Mouse (Mus musculus): Measurements from ENCODE around the gene Lpin2. TPM values are rescaled to one million over a fixed set of nuclear protein-coding genes. Genes with fewer than 3 reads are reported as not detected.

Lpin2 gene
- total RNA-seq, 2 experiments from 2014 or later = 101 to 104 TPM

- DNase-seq (ENCODE audit: low spot score in 2 of 2) = no peak
Observed at GRCm38 (mm10) chr17:71228651-71229050, 46.3 kb downstream of the Lpin2 start.

- DNase-seq (ENCODE audit: low spot score in 2 of 2) = no peak
Observed at GRCm38 (mm10) chr17:71230108-71230709, 47.8 kb downstream of the Lpin2 start.

- DNase-seq (ENCODE audit: low spot score in 2 of 2) = no peak
Observed at GRCm38 (mm10) chr17:71231998-71232397, 49.6 kb downstream of the Lpin2 start.

- DNase-seq (ENCODE audit: low spot score in 2 of 2) = no peak
Observed at GRCm38 (mm10) chr17:71233210-71233609, 50.9 kb downstream of the Lpin2 start.

DNA sequence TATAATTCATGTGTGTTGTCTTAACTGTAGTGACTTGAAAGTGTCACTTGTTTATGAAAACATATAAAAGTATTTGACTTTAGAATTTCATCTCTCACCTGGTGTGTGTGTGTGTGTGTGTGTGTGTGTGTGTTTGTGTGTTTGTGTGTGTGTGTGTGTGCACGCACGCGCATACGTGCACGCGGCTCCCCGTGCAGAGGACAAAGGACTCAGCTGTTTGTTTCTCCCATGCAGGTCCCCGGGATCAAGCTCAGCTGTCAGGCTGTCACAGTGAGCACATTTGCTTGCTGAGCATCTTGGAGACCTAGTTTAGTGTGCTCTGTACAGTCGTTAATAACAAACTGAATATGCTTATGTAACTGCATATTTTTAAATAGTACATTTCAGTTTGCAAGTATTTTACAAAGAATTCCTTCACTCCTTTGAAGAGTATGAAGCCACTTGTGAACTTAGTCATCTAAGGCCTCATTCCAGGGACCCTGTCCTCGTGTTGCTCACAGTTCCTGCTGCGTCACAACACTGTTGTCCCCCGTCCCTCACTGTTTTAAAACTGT is 51.8 kb downstream of the Lpin2 start:
- DNase-seq (ENCODE audit: low spot score in 2 of 2) = no peak

GRCm38 (mm10) chr17:71235229-71235958 is 53.0 kb downstream of the Lpin2 start:
- DNase-seq (ENCODE audit: low spot score in 2 of 2) = no peak

DNA sequence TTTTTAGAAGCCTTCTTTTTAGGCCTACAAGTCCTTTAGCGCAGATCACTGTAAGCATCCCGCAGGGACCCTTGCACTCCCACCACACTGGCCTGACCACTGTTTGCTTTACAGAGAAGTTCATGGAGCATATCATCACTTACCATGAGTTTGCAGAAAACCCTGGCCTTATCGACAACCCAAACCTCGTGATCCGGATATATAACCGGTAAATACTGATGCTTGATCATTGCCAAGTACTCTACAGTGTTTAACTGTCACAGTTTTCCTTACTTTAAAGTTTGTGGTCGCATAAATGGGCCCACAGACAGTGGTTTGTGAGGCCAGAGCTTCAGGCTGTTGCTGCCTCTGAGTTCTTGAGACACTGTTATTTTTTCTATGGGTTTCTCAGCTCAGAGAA is 56.1 kb downstream of the Lpin2 start:
- DNase-seq (ENCODE audit: low spot score in 2 of 2) = no peak

DNA sequence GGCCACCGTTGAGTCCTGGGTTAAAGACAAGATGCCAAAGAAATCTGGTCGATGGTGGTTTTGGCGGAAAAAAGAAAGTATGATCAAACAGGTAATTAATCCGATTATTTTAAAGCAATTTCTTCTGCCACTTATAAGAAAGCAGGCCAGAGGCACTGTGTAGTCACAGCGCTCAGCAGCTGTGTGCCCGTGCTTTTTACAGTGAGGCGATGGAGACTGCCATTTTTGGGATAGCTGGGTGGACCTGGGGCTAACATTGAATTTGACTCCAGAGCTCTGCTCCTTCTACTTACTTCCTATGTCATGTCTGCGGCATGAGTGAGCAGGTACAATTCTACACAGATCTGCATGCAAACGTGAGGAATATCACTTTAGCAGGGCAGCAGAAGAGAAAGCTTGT is 58.5 kb downstream of the Lpin2 start:
- DNase-seq (ENCODE audit: low spot score in 2 of 2) = no peak

DNA sequence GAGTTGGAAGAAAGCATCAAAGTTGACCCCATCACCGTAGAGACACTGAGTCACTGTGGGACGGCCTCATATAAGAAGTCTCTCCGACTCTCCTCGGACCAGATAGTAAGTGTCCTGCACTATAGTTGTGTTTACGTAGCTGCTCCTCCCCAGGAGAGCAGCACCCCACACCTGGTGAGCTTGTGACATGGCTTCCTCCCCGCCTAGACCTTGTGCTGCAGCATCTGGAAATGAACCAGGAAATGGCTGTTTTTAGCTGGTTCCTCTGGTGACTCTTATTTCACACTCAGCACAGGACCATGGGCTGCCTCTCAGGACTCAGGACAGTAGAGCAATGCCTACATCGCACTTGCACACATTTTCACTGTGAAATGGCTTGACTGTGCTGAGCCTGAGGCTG is 60.3 kb downstream of the Lpin2 start:
- no peak for DNase-seq (ENCODE audit: low spot score in 2 of 2)

DNA sequence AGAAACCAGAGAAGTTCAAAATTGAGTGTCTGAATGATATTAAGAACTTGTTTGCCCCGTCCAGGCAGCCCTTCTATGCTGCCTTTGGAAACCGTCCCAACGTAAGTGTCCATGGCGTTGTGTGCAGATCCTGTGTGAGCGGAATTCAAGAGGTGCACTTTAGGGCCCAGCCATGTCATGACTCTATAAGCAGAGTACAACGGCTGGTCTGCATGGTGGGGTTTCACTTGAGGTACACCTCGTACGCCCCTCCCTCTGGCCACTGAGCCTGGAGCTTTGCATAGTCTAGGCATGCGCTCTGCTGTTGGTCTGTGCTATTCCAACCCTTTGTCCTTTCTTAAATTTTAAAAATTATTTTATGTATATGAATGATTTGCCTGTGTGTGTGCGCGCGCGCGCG is 62.8 kb downstream of the Lpin2 start:
- no peak for DNase-seq (ENCODE audit: low spot score in 2 of 2)

GRCm38 (mm10) chr17:71246022-71246421 is 63.7 kb downstream of the Lpin2 start:
- DNase-seq (ENCODE audit: low spot score in 2 of 2) = no peak

GRCm38 (mm10) chr17:71248963-71249362 is 66.6 kb downstream of the Lpin2 start:
- DNase-seq (ENCODE audit: low spot score in 2 of 2) = no peak

GRCm38 (mm10) chr17:71250046-71250445 is 67.7 kb downstream of the Lpin2 start:
- no peak for DNase-seq (ENCODE audit: low spot score in 2 of 2)

DNA sequence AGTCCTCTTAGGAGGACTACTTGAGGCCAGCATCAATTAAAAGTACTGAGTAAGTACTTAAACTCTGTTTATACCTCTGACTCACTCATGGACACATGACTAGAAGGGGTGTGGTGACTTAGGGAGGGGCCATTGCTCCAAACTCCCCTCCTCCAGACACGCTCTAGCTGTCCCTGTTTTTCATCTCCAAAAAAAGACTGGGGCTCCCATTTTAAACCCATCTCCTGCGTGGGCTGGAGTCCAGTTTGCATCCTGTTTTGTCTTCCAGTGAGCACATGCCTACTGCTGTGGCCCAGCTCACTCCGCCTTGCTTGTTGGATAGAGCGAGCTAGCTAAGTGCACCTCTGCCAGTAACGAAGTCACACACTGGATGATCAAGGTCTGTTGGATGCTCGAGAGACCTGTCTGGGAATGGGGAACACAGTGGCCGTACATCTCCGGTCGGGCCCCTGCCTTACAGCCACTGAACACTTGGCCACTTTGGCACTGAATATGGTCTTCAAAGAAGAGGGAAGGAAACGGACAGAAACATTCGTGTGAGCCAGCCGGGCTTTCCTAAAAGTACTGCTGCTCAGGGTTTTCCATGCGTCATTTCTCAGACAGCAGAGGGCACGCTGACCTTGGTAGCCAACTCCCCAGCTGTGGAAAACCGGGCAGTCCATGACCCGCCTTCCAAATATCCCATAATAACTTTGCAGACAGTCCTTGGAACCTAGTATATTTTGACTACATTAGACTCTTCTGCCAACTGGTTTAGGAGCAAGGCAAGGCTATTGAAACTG is 68.7 kb downstream of the Lpin2 start:
- no peak for DNase-seq (ENCODE audit: low spot score in 2 of 2)

GRCm38 (mm10) chr17:71251601-71252001 is 69.2 kb downstream of the Lpin2 start:
- no peak for DNase-seq (ENCODE audit: low spot score in 2 of 2)

- DNase-seq (ENCODE audit: low spot score in 2 of 2) = no peak
Observed at GRCm38 (mm10) chr17:71252101-71252500, 69.7 kb downstream of the Lpin2 start.

DNA sequence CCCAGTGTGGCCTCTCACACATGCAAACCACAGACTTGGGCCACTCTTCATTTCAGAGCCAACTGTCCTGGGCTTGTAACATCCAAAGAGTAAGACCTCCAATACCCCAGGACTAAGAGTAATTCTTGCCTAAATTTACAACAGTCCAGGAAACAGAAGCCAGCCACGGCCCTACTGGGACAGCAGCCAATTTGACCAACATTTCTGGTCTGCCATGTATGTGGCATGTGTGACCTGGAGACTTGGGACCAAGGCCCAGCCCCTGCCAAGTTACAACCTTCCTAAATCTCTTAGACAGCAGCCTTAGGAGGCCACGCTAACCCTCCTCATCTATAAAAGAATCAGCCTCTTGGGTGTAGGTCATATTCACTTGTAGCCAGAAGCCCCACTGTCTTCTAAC is 71.0 kb downstream of the Lpin2 start:
- DNase-seq (ENCODE audit: low spot score in 2 of 2) = no peak

DNA sequence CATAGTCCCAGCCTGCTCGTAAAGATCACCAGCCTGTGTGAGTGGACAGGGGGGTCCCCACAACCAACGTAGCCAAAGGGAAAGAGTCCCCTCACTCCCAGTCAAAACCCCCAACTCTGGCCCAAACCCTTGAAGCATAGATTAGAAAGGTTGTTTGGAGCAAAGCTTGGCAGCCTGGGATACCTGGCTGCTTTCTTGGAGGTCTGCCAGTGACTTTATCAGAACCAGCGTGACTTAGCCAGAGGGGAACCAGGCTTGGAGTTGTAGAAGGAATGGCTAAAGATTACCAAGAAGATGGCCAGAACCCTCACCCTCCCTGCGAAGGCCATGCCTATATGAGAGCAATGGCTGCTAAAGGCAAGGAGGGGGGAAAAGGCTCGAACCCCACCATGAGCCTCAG is 71.7 kb downstream of the Lpin2 start:
- DNase-seq (ENCODE audit: low spot score in 2 of 2) = no peak

- DNase-seq (ENCODE audit: low spot score in 2 of 2) = no peak
Observed at GRCm38 (mm10) chr17:71254736-71255135, 72.4 kb downstream of the Lpin2 start.

- no peak for DNase-seq (ENCODE audit: low spot score in 2 of 2)
Observed at GRCm38 (mm10) chr17:71256068-71256615, 73.8 kb downstream of the Lpin2 start.

GRCm38 (mm10) chr17:71256806-71257536 is 74.6 kb downstream of the Lpin2 start:
- DNase-seq (ENCODE audit: low spot score in 2 of 2) = no peak
